Mouse (Mus musculus) lung, embryonic 15.5 days (tissue): ENCODE data around the gene Abhd8. TPM values are rescaled to one million over a fixed set of nuclear protein-coding genes. Genes with fewer than 3 reads are reported as not detected.
A peak's percentile ranks its signal among the peaks of the same experiment; 100 is the strongest.

Source experiments
- ATAC-seq: fragments of 200-750 bp; cut with Nextera tagmentation; 2 replicates; pipeline ENCODE4 v1.8.0; 2017; ENCODE audit warnings: moderate number of reproducible peaks, borderline replicate concordance; ENCODE audit not compliant: low FRiP score, low TSS enrichment; ENCODE audit errors: extremely low read depth
- H3K27ac ChIP-seq: fragments of 300-500 bp; sonication (generic); 2 replicates; pipeline ENCODE4 v1.5.1; 2015; ENCODE audit warnings: moderate library complexity, mild to moderate bottlenecking, inconsistent platforms
- H3K27me3 ChIP-seq: fragments of 300-500 bp; sonication (generic); 2 replicates; pipeline ENCODE4 v1.6.1; 2015; ENCODE audit warnings: inconsistent platforms
- H3K36me3 ChIP-seq: fragments of 300-500 bp; sonication (generic); 2 replicates; pipeline ENCODE4 v1.6.1; 2015; ENCODE audit warnings: inconsistent platforms
- H3K4me1 ChIP-seq: fragments of 300-500 bp; sonication (generic); 2 replicates; pipeline ENCODE4 v1.6.1; 2015; ENCODE audit warnings: inconsistent platforms
- H3K4me2 ChIP-seq: fragments of 300-500 bp; sonication (generic); 2 replicates; pipeline ENCODE4 v1.6.1; 2015; ENCODE audit warnings: inconsistent platforms, mild to moderate bottlenecking, moderate library complexity
- H3K4me3 ChIP-seq: fragments of 300-500 bp; sonication (generic); 2 replicates; pipeline ENCODE4 v1.5.1; 2015; ENCODE audit warnings: mild to moderate bottlenecking, inconsistent platforms
- H3K9ac ChIP-seq: fragments of 300-500 bp; sonication (generic); 2 replicates; pipeline ENCODE4 v1.6.1; 2015; ENCODE audit warnings: inconsistent platforms
- H3K9me3 ChIP-seq: fragments of 300-500 bp; sonication (generic); 2 replicates; pipeline ENCODE4 v1.6.1; 2016; ENCODE audit warnings: inconsistent platforms
- WGBS: fragments of 180-500 bp; shearing (Covaris S2); methylation state at CpG from one replicate; pipeline ENCODE4 v1.1.7; 2015; 5-methylcytosine and 5-hydroxymethylcytosine counted together
- polyA plus RNA-seq: library from polyadenylated mRNA; unstranded; fragments of >200 nt; fragmentation: Nextera tagmentation; extraction: Ambion mirVana; gene quantifications from 2 replicates; pipeline ENCODE4 v1.2.1, GENCODE M21; 2015

Gene Abhd8
- polyA plus RNA-seq = 51.3 and 56.0 TPM in 2 replicates

GRCm38 (mm10) chr8:71463188-71464033 is at the start of gene Abhd8:
TSS of gene Abhd8 (minus strand) at chr8:71463655.
- no peaks in the 10 kb centered on the region for H3K9me3 ChIP-seq
- under 1% methylated on average over 55 of the region's 55 CpGs for WGBS
- peak within 1 kb of the TSS; percentile 93 for H3K4me2 ChIP-seq
- peaks cover 29% of the 10 kb centered on the region for H3K4me1 ChIP-seq
- peak; percentile 85 for ATAC-seq
- peaks cover 18% of the 10 kb centered on the region for H3K36me3 ChIP-seq
- H3K9ac ChIP-seq = peak within 1 kb of the TSS; percentile 74
- no peaks in the 10 kb centered on the region for H3K27me3 ChIP-seq
- H3K27ac ChIP-seq = peak within 1 kb of the TSS; percentile 96
- peak within 1 kb of the TSS; percentile 87 for H3K4me3 ChIP-seq

DNA sequence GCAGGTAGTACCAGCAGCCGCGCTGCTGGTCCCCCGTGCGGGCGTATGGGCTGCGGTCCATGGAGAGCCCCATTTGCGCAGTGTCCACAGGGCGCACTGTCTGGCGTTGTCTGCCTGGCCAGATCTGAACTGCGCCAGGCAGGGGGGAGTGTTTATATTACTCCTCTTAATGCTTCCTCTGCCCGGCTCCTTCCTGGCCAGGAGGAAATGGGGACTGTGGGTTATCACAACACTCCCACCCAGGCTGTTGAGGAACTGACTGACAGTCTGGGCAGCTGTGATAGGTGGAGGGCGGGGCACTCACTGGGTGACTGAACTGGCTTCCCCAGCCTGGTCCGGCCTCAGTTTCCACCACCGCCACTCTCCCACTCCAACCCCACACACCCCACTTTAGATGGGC is 48.2 kb upstream of the Abhd8 start, which contains the start of gene Plvap:
Gene Plvap (minus strand): TSS at position 109 of the 400 bp plus-strand sequence.
- H3K27me3 ChIP-seq = peaks cover 42% of the 10 kb centered on the region
- 0 out of 2 replicates have a peak within 1 kb of the TSS, but pooled peaks have one; percentile 10 for H3K9ac ChIP-seq
- WGBS = 20% methylated on average over 14 of the region's 14 CpGs

DNA sequence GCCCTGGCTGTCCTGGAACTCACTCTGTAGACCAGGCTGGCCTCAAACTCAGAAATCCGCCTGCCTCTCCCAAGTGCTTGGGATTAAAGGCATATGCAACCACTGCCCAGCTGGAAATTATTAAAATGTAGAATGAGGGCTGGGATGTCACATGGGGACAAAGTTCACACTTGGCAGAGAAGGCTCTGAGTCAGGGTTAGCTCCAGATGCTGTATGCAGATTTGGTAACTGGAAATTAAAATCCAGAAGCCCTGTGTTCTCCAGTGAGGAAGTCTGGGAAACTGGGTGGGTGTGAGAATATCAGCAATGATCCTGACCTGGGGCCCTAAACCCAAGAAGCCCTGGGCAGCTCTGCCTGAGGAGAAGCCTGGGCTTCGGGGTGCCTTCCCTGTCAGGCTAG is 45.9 kb upstream of the Abhd8 start:
- Histone ChIP-seq H3K9me3 (no peaks in the 10 kb centered on the region), H3K4me2 (peak overlapping the region; percentile 44), H3K4me3 (peak overlapping the region; percentile 35; the same call in 1 of the 2 replicates), H3K9ac (no peak overlapping the region), H3K36me3 (no peaks in the 10 kb centered on the region), H3K27ac (no peak overlapping the region), H3K27me3 (peaks cover 48% of the 10 kb centered on the region), H3K4me1 (peaks cover 30% of the 10 kb centered on the region)
- 67% methylated on average over 2 of the region's 2 CpGs for WGBS
- no peak for ATAC-seq

More for the DNA sequence above, 48.2 kb upstream of the Abhd8 start, which contains the start of gene Plvap:
- Histone ChIP-seq H3K4me3 (peak within 1 kb of the TSS; percentile 35), H3K9me3 (no peaks in the 10 kb centered on the region), H3K4me1 (peaks cover 29% of the 10 kb centered on the region), H3K4me2 (peak within 1 kb of the TSS; percentile 44), H3K36me3 (no peaks in the 10 kb centered on the region), H3K27ac (peak within 1 kb of the TSS; percentile 55)
- ATAC-seq = peak; percentile 28; the same call in 1 of the 2 replicates

DNA sequence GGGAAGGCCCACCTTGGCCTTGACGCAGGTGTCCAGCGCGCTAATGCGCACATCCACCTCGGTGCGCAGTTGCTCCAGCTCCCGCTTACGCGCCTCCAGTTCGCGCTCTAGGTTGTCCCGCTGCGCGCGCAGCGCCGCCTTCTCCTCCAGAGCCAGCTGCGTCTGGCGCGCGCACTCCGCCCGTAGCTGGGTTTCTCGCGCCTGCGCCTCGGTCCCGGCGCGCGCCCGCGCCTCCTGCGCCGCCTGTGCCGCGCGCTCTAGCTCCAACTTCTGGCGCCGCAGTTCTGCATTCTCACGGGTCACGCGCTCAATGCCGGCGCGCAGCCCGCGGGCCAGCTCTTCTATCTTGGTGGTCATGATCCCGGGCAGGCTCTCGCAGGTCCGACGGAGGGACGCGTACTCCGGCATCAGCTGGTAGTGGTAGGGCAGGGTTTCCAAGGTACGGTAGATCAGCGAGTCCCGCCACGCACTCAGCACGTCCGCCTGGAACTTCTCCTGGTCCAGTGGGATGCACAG is 44.2 kb upstream of the Abhd8 start:
- peaks cover 26% of the 10 kb centered on the region for H3K4me1 ChIP-seq
- peak overlapping the region; percentile 39 for H3K4me3 ChIP-seq
- H3K27me3 ChIP-seq = peaks cover 48% of the 10 kb centered on the region
- ATAC-seq = peak; percentile 67
- no peak overlapping the region for H3K27ac ChIP-seq
- H3K4me2 ChIP-seq = peak overlapping the region; percentile 58
- no peaks in the 10 kb centered on the region for H3K36me3 ChIP-seq
- no peak overlapping the region for H3K9ac ChIP-seq
- H3K9me3 ChIP-seq = no peaks in the 10 kb centered on the region
- WGBS = under 1% methylated on average over 61 of the region's 61 CpGs

- Histone ChIP-seq H3K9ac (no peak overlapping the region), H3K4me3 (no peak overlapping the region), H3K36me3 (no peaks in the 10 kb centered on the region), H3K4me2 (no peak overlapping the region), H3K9me3 (no peaks in the 10 kb centered on the region), H3K27ac (no peak overlapping the region), H3K4me1 (peaks cover 18% of the 10 kb centered on the region), H3K27me3 (peaks cover 40% of the 10 kb centered on the region)
- 74% methylated on average over 4 of the region's 4 CpGs for WGBS
- ATAC-seq = no peak
These were observed 42.5 kb upstream of the Abhd8 start for GRCm38 (mm10) chr8:71505979-71506378.

DNA sequence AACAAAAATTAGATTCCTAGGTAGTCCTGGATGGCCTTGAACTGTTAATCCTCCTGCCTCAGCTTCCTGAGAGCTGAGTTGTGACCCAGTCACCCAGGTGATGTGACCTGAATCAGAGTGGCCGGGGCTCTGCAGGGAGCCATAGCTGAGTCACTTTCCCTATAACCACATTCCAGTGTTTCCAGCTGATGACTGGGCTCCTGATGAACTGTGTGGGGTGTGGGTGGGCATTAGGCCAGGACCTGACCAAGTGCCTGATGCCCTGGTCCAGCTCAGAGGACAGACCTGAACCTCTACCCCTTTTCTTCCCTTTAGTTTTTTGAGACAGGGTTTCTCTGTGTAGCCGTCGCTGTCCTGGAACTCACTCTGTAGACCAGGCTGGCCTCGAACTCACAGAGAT is 41.9 kb upstream of the Abhd8 start:
- ATAC-seq = no peak
- 86% methylated on average over 4 of the region's 4 CpGs for WGBS

GRCm38 (mm10) chr8:71504349-71504748 is 40.9 kb upstream of the Abhd8 start:
- Histone ChIP-seq H3K4me2 (no peak overlapping the region), H3K9me3 (no peaks in the 10 kb centered on the region), H3K4me1 (peaks cover 23% of the 10 kb centered on the region), H3K4me3 (no peak overlapping the region), H3K9ac (no peak overlapping the region), H3K27ac (0 out of 2 replicates have a peak overlapping the region, but pooled peaks have one; percentile 2), H3K36me3 (no peaks in the 10 kb centered on the region), H3K27me3 (peaks cover 31% of the 10 kb centered on the region)
- no peak for ATAC-seq
- 88% methylated on average over 4 of the region's 4 CpGs for WGBS

More for the DNA sequence above, 41.9 kb upstream of the Abhd8 start:
- H3K36me3 ChIP-seq = no peaks in the 10 kb centered on the region
- no peaks in the 10 kb centered on the region for H3K9me3 ChIP-seq
- no peak overlapping the region for H3K4me2 ChIP-seq
- no peak overlapping the region for H3K27ac ChIP-seq
- H3K4me3 ChIP-seq = no peak overlapping the region
- peaks cover 18% of the 10 kb centered on the region for H3K4me1 ChIP-seq
- peaks cover 39% of the 10 kb centered on the region for H3K27me3 ChIP-seq
- no peak overlapping the region for H3K9ac ChIP-seq

DNA sequence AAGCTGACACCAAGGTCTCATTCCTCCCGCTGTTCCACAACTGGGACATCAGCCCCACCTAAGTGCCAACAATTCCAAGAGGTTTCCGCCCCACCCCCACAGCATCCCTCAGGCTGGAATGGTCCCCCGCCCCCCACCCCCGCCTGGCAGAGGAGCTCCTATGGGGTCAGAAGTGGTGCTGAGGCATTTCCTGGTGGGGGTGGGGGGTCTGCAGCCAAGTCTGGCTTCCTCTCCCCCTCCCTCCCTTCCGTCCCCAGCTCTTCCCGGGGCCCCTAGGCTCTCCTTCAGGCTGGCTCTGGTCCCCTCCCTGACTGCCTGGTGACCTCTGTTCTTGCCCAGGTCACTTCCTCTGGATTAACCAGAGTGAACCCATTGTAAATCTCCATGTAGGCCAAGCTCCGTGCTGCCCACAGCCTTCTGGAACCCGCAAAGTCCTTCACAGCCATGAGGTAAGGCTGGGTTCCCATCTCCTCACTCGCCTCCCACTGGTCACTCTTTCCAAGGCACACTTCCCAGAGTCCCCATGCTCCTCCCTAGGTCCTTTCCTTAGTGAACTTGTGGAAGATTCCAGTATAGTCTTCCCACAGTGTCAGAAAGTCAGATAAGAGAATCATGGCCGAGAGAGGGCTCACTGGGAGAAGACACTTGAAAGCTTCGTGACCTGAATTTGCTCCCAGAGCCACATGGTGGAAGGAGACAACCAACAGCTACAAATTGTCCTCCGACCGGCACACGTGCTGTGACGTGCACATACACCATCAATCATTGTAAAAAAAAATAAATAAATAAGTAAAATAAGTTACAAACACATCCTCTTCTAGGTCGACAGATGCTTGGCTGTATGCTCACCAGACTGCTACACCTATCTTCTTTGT is 35.6 kb upstream of the Abhd8 start:
- peak; percentile 7 for ATAC-seq
- Histone ChIP-seq H3K36me3 (peaks cover 2% of the 10 kb centered on the region; the same call in 1 of the 2 replicates), H3K4me3 (no peak overlapping the region), H3K27me3 (no peaks in the 10 kb centered on the region), H3K27ac (peak overlapping the region; percentile 72), H3K4me1 (peaks cover 52% of the 10 kb centered on the region), H3K4me2 (peak overlapping the region; percentile 11; the same call in 1 of the 2 replicates), H3K9me3 (no peaks in the 10 kb centered on the region), H3K9ac (no peak overlapping the region)
- WGBS = 15% methylated on average over 16 of the region's 16 CpGs

DNA sequence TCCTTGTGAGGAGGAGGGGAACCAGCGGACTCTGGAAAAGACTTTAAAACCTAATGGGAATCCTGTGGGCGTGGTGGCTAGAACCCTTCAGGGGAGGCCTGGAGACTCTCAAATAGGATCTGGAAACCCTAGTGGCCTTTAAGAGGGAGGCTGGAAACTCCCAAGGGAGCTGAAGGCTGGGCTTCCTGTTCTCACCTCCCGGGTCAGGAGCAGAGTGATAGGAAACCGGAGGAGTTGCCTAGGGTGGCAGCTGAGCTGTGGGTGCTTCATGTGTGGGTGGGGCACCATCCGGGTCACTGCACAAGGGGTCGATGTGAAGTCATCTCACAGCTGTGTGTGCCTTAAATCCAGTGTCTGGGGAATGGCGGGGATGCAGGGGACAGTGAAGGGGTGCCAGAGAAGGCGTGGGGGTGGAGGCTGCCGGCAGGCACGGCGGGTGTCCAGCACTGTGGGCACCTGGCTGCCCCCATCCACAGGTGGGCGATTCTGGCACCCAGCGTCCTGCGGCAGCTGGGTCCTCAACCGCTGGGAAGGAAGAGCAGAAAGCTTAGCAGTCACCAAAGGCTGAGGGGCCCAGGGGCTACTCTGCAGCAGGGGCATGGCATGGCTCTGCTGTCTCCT is 34.5 kb upstream of the Abhd8 start:
- H3K4me3 ChIP-seq = no peak overlapping the region
- peak overlapping the region; percentile 8; the same call in 1 of the 2 replicates for H3K9ac ChIP-seq
- H3K27me3 ChIP-seq = no peaks in the 10 kb centered on the region
- H3K4me2 ChIP-seq = peak overlapping the region; percentile 11; the same call in 1 of the 2 replicates
- peaks cover 10% of the 10 kb centered on the region for H3K36me3 ChIP-seq
- H3K27ac ChIP-seq = peak overlapping the region; percentile 72
- WGBS = 18% methylated on average over 15 of the region's 15 CpGs
- H3K9me3 ChIP-seq = no peaks in the 10 kb centered on the region
- peaks cover 52% of the 10 kb centered on the region for H3K4me1 ChIP-seq
- 0 out of 2 replicates have a peak, but pooled peaks have one; percentile 7 for ATAC-seq

- 83% methylated on average over 1 of the region's 1 CpGs for WGBS
- Histone ChIP-seq H3K27ac (peak overlapping the region; percentile 83), H3K9ac (no peak overlapping the region), H3K27me3 (no peaks in the 10 kb centered on the region), H3K36me3 (peaks cover 18% of the 10 kb centered on the region), H3K9me3 (no peaks in the 10 kb centered on the region), H3K4me3 (no peak overlapping the region), H3K4me1 (peaks cover 52% of the 10 kb centered on the region), H3K4me2 (no peak overlapping the region)
- ATAC-seq = no peak
These were observed 33.7 kb upstream of the Abhd8 start for GRCm38 (mm10) chr8:71497077-71497645.
